11 mouse cellular contexts compared by ENCODE assay signal in genomic region chr16:90389103-90389750, GRCm38 (mm10). TPM values are rescaled to one million over a fixed set of nuclear protein-coding genes. Genes with fewer than 3 reads are reported as not detected.
DNase-seq lines count a peak whose midpoint lies in the region; ATAC-seq lines count a peak whose summit lies in the region.
"Had no signal": no experiment of that assay in that cellular context is flagged by ENCODE, and none has a peak within 500 bp of the region (broad histone marks: within the 10 kb centered on the region; RNA-seq: fewer than 3 reads in every experiment).

No protein-coding gene starts in this region.

- peak overlapping the region; percentile 62 for H3K4me3 ChIP-seq in heart, embryonic 15.5 days

- no peaks in the 10 kb centered on the region for H3K27me3 ChIP-seq in heart, embryonic 15.5 days

- H3K9ac ChIP-seq in heart, embryonic 15.5 days, result peak overlapping the region; percentile 36

- 20% methylated on average over 15 of the region's 15 CpGs for WGBS in heart, embryonic 15.5 days

- H3K36me3 ChIP-seq in heart, embryonic 15.5 days, result peaks cover 6% of the 10 kb centered on the region

- H3K4me1 ChIP-seq in heart, embryonic 15.5 days (replicated peaks), result peaks cover 59% of the 10 kb centered on the region

- peak overlapping the region; percentile 75 for H3K4me2 ChIP-seq in heart, embryonic 15.5 days

- intact Hi-C loops in heart, postnatal 25 days (cut with DNase I), result loop anchor here (5.0 kb wide), 1 partner anchor 68 kb away; no protein-coding TSS in a partner anchor
- intact Hi-C loops in left cerebral cortex, postnatal 36 days (cut with DNase I), result loop anchor here (10.0 kb wide), 2 partner anchors 106 to 236 kb away; no protein-coding TSS in a partner anchor

- ATAC-seq in heart, embryonic 15.5 days (replicated peaks; ENCODE audit: insufficient number of reproducible peaks, insufficient read depth, low FRiP score, low read depth), result no peak

- H3K9me3 ChIP-seq in heart, embryonic 15.5 days (replicated peaks), result no peaks in the 10 kb centered on the region

- H3K27ac ChIP-seq in heart, embryonic 15.5 days, result peak overlapping the region; percentile 64

- DNase-seq in heart, postnatal 25 days (ENCODE audit: low spot score), result no peak
- peak; percentile 35 for DNase-seq in right cerebral cortex, postnatal 25 days
- DNase-seq in right cerebral cortex, postnatal 14 days, result no peak
- DNase-seq in left cerebral cortex, postnatal 36 days (ENCODE audit: low spot score in 2 of 2), result peak; percentile 38 to 41
- DNase-seq in telencephalon, adult 2 months (ENCODE audit: low read depth, low spot score), result peak; percentile 55
- DNase-seq in gastrocnemius, postnatal 10 days, result no peak
- DNase-seq in spleen, adult 18-20 months, result no peak
- DNase-seq: adrenal gland, postnatal 10 days; kidney, adult 8-10 months; lung, adult 18-20 months had no signal

RNA-seq across cellular contexts. Expression of gene Hunk, which starts 3.4 kb away (rescaled TPM):
- polyA plus RNA-seq in heart, embryonic 15.5 days (2015; fragmentation: Nextera tagmentation; extraction: Ambion mirVana), result 7.2 and 9.8 TPM in 2 replicates
- 1 to 10 TPM in 1 of 2 experiments, under 1 TPM in 1; 0.50 to 1.1 TPM for total RNA-seq in heart, postnatal 25 days (2021)
- total RNA-seq in left cerebral cortex, postnatal 36 days (2021), result 10 to 100 TPM; 13.7 to 25.6 TPM
- total RNA-seq in gastrocnemius, postnatal 10 days (2021), result 1 to 10 TPM; 6.0 to 6.1 TPM

Comparison
In these comparisons a context has a peak if more than half of its experiments do, and no peak if none do; other contexts are left out.
1. DNase-seq: peak in right cerebral cortex, postnatal 25 days (single experiment), left cerebral cortex, postnatal 36 days (2 of 2) and telencephalon, adult 2 months (single experiment); none in heart, postnatal 25 days (single experiment), right cerebral cortex, postnatal 14 days (single experiment), gastrocnemius, postnatal 10 days (single experiment) and spleen, adult 18-20 months (0 of 2).